Mouse (Mus musculus): ENCODE results near the gene Nosip.
"Not testable (repeated sequence)": the region's sequence is repeated elsewhere in the genome, so short reads cannot be mapped to it uniquely, and the experiment has no call there.

The Nosip gene

GRCm38 (mm10) chr7:45083300-45083890 lies 21.2 kb downstream of the Nosip start:
- ATAC-seq (ENCODE audit: insufficient number of reproducible peaks, low FRiP score, low TSS enrichment), result no peak

- ATAC-seq (ENCODE audit: insufficient number of reproducible peaks, low FRiP score, low TSS enrichment), result no peak
Observed at GRCm38 (mm10) chr7:45086084-45086483, 23.9 kb downstream of the Nosip start.

GRCm38 (mm10) chr7:45088597-45088996 lies 26.4 kb downstream of the Nosip start:
- no peak for ATAC-seq (ENCODE audit: insufficient number of reproducible peaks, low FRiP score, low TSS enrichment)

GRCm38 (mm10) chr7:45090251-45090977 lies 28.2 kb downstream of the Nosip start:
- no peak for ATAC-seq (ENCODE audit: insufficient number of reproducible peaks, low FRiP score, low TSS enrichment)

GRCm38 (mm10) chr7:45091001-45091990 lies 29.1 kb downstream of the Nosip start:
- ATAC-seq (ENCODE audit: insufficient number of reproducible peaks, low FRiP score, low TSS enrichment), result no peak

GRCm38 (mm10) chr7:45092048-45092447 lies 29.8 kb downstream of the Nosip start, which contains the start of gene Rcn3:
Gene Rcn3 (minus strand): TSS chr7:45092221.
- ATAC-seq (ENCODE audit: insufficient number of reproducible peaks, low FRiP score, low TSS enrichment), result no peak

- no peak for ATAC-seq (ENCODE audit: insufficient number of reproducible peaks, low FRiP score, low TSS enrichment)
Observed at GRCm38 (mm10) chr7:45092828-45093515, 30.7 kb downstream of the Nosip start.

GRCm38 (mm10) chr7:45093516-45093905 lies 31.3 kb downstream of the Nosip start:
- no peak for ATAC-seq (ENCODE audit: insufficient number of reproducible peaks, low FRiP score, low TSS enrichment)

GRCm38 (mm10) chr7:45094121-45094520 lies 31.9 kb downstream of the Nosip start:
- ATAC-seq (ENCODE audit: insufficient number of reproducible peaks, low FRiP score, low TSS enrichment), result no peak

- no peak for ATAC-seq (ENCODE audit: insufficient number of reproducible peaks, low FRiP score, low TSS enrichment)
Observed at GRCm38 (mm10) chr7:45095367-45095766, 33.1 kb downstream of the Nosip start.

GRCm38 (mm10) chr7:45095965-45096364 lies 33.7 kb downstream of the Nosip start:
- ATAC-seq (ENCODE audit: insufficient number of reproducible peaks, low FRiP score, low TSS enrichment), result not testable (repeated sequence)

GRCm38 (mm10) chr7:45097479-45097878 lies 35.2 kb downstream of the Nosip start:
- ATAC-seq (ENCODE audit: insufficient number of reproducible peaks, low FRiP score, low TSS enrichment), result no peak

GRCm38 (mm10) chr7:45098541-45099240 lies 36.5 kb downstream of the Nosip start:
- no peak for ATAC-seq (ENCODE audit: insufficient number of reproducible peaks, low FRiP score, low TSS enrichment)

GRCm38 (mm10) chr7:45100046-45100445 lies 37.8 kb downstream of the Nosip start:
- ATAC-seq (ENCODE audit: insufficient number of reproducible peaks, low FRiP score, low TSS enrichment), result no peak

- no peak for ATAC-seq (ENCODE audit: insufficient number of reproducible peaks, low FRiP score, low TSS enrichment)
Observed at GRCm38 (mm10) chr7:45102441-45102840, 40.2 kb downstream of the Nosip start.

- no peak for ATAC-seq (ENCODE audit: insufficient number of reproducible peaks, low FRiP score, low TSS enrichment)
Observed at GRCm38 (mm10) chr7:45102940-45103585, 40.8 kb downstream of the Nosip start.

GRCm38 (mm10) chr7:45103652-45104180 lies 41.5 kb downstream of the Nosip start, which contains the start of gene Fcgrt:
Gene Fcgrt (minus strand): TSS chr7:45103851.
- peak; percentile 45; the same call in 1 of the 2 replicates for ATAC-seq (ENCODE audit: insufficient number of reproducible peaks, low FRiP score, low TSS enrichment)

- no peak for ATAC-seq (ENCODE audit: insufficient number of reproducible peaks, low FRiP score, low TSS enrichment)
Observed at GRCm38 (mm10) chr7:45104941-45105340, 42.7 kb downstream of the Nosip start.

GRCm38 (mm10) chr7:45105491-45105890 lies 43.3 kb downstream of the Nosip start:
- no peak for ATAC-seq (ENCODE audit: insufficient number of reproducible peaks, low FRiP score, low TSS enrichment)
